Mouse (Mus musculus) cortical plate, adult 2 months (tissue): ENCODE results near the gene Vmn1r132. TPM values are rescaled to one million over a fixed set of nuclear protein-coding genes. Genes with fewer than 3 reads are reported as not detected.
"Not testable (repeated sequence)": the region's sequence is repeated elsewhere in the genome, so short reads cannot be mapped to it uniquely, and the experiment has no call there.

Source experiments
- H3K27ac ChIP-seq: fragments of 200-500 bp; 2 replicates; pipeline ENCODE4 v1.5.1; 2012; ENCODE audit warnings: low read length, control low read depth, inconsistent platforms; ENCODE audit not compliant: insufficient read depth
- H3K4me1 ChIP-seq: fragments of 200-500 bp; 2 replicates; pipeline ENCODE4 v1.6.1; 2011; ENCODE audit warnings: low read length; ENCODE audit not compliant: control insufficient read depth, insufficient read depth
- H3K4me3 ChIP-seq: fragments of 200-500 bp; 2 replicates; pipeline ENCODE4 v1.5.1; 2011; ENCODE audit warnings: mild to moderate bottlenecking, low read length, control low read depth; ENCODE audit not compliant: insufficient read depth
- polyA plus RNA-seq: library from polyadenylated mRNA; depleted of rRNA; stranded (reverse); fragments of >200 nt; gene quantifications from 2 replicates; pipeline ENCODE4 v1.2.3, GENCODE M21; 2012; rRNA removed

Vmn1r132 gene
- polyA plus RNA-seq = not detected in 2 replicates

- not testable (repeated sequence) for H3K4me1 ChIP-seq, H3K27ac ChIP-seq, H3K4me3 ChIP-seq
These were observed at the start of gene Vmn1r132 for GRCm38 (mm10) chr7:21613792-21614191. Vmn1r132 (plus strand) TSS chr7:21614092.

Other genes starting within 250 kb of the Vmn1r132 start
- gene Gm6882, start 181.3 kb upstream of the Vmn1r132 start, polyA plus RNA-seq = not detected in 2 replicates
- not detected in 2 replicates for gene Vmn1r130, start 102.3 kb upstream of the Vmn1r132 start, polyA plus RNA-seq
- not detected in 2 replicates for gene Vmn1r131, start 68.0 kb upstream of the Vmn1r132 start, polyA plus RNA-seq
- not detected in 2 replicates for gene Gm4175, start 147.4 kb downstream of the Vmn1r132 start, polyA plus RNA-seq
- gene Gm4177, start 182.6 kb downstream of the Vmn1r132 start, polyA plus RNA-seq = not detected in 2 replicates
- gene Vmn1r135, start 218.3 kb downstream of the Vmn1r132 start, polyA plus RNA-seq = not detected in 2 replicates
- not detected in 2 replicates for gene Gm5725, start 230.2 kb downstream of the Vmn1r132 start, polyA plus RNA-seq